Mouse (Mus musculus) kidney, postnatal 10 days (tissue): ENCODE results near the gene Ubap2.

ENCODE experiments used
- DNase-seq: peaks from one replicate; pipeline ENCODE4 v3.0.0; 2021; ENCODE audit warnings: mixed read lengths

The Ubap2 gene

GRCm38 (mm10) chr4:41158251-41158650 lies 116.7 kb downstream of the Ubap2 start:
- no peak for DNase-seq

GRCm38 (mm10) chr4:41156961-41157360 lies 118.0 kb downstream of the Ubap2 start:
- DNase-seq: no peak

GRCm38 (mm10) chr4:41153146-41153545 lies 121.8 kb downstream of the Ubap2 start:
- DNase-seq: no peak

- no peak for DNase-seq
Observed at GRCm38 (mm10) chr4:41151186-41151585, 123.8 kb downstream of the Ubap2 start.

GRCm38 (mm10) chr4:41149891-41150290 lies 125.1 kb downstream of the Ubap2 start:
- no peak for DNase-seq
